Mouse (Mus musculus) C2C12 (cell line): Measurements from ENCODE around the gene Optn.

Source experiments
- CEBPB ChIP-seq: IDR thresholded peaks from one replicate; pipeline ENCODE4 v1.6.1; 2011; ENCODE audit warnings: low read depth, mild to moderate bottlenecking, control low read depth, moderate library complexity
- CTCF ChIP-seq: IDR thresholded peaks from one replicate; pipeline ENCODE4 v1.5.1; 2011; ENCODE audit not compliant: control insufficient read depth, insufficient read depth, insufficient read length
- MYOD1 ChIP-seq: IDR thresholded peaks from one replicate; pipeline ENCODE4 v1.6.1; 2011; ENCODE audit warnings: low read depth; ENCODE audit not compliant: control insufficient read depth, insufficient read length
- USF1 ChIP-seq: IDR thresholded peaks from one replicate; pipeline ENCODE4 v1.6.1; 2011; ENCODE audit warnings: low read depth, mild to moderate bottlenecking, control low read depth, moderate library complexity

DNA sequence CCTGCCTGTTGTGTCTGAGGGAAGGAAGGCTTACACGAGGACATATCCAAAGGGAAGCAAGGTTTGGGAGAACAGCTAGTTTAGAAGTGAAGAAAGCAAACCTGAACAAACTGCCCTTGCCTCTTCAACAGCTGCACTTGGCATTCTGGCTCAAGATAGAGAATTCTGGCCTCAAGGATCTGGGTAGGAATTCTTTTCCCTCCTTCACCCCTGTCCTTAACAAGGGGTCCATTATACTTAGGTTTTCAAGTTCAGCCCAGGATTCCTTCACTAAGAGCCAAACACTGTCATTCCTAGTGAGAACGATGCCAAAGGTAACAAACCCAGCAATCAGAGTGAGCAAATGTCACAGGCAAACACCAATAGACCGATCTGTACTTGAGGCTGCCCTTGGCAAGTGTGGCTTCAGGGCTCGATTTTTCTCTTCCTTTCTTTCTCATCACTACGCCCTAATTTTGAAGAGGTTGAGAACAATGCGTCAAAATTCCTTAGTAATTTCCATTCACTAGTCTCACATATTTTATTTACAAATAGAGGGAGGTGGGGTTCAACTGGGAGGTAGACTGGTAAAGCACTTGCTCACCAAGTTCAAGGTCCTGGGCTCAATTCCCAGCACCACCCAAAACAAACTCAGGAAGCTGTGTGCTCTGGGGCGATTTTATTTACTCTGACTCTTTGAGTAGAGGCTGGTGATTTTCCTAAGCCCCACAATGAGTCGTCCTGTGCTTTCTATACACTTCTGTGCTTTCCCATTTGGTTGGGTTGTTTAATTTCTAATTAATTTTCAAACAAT is 76.3 kb downstream of the Optn start:
- no peak for TF ChIP-seq CTCF
- no peak for TF ChIP-seq MYOD1
- TF ChIP-seq CEBPB: no peak
- TF ChIP-seq USF1: no peak
